Mouse (Mus musculus) cortical plate, adult 2 months (tissue): ENCODE measurements around the gene Nfatc2.

ENCODE experiments used
- CTCF ChIP-seq: fragments of 200-500 bp; IDR thresholded peaks from 2 replicates; pipeline ENCODE4 v1.5.1; 2011; ENCODE audit warnings: mild to moderate bottlenecking, control low read depth, low read length; ENCODE audit not compliant: insufficient read depth; ENCODE audit errors: extremely low read depth
- POLR2A ChIP-seq: fragments of 200-500 bp; IDR thresholded peaks from 2 replicates; pipeline ENCODE4 v1.6.1; 2011; ENCODE audit warnings: mild to moderate bottlenecking, low read length, control low read depth; ENCODE audit not compliant: insufficient read depth; ENCODE audit errors: extremely low read depth

DNA sequence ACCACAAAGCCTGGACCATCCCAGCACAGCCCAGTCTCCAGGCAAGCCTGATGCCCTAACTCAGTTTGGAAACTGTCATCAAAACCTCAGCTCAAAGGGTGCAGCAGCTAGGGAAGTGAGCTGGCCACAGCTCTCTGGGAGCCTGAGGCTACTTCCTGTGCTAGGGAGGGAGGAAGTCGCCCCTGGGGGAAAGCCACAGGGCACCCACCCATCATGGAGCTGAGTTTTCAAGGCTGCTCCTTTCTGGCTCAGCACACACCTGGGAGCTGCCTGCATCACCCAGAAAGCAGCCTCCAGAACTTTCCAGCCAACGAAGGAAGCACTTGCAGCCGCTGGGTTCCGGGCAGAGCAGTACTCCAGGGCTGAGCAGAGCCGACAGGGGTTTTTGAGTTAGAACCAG is 18.4 kb downstream of the Nfatc2 start:
- no peak for TF ChIP-seq CTCF
- no peak for TF ChIP-seq POLR2A
